Mouse (Mus musculus): ENCODE data around the gene Lmod3. TPM values are rescaled to one million over a fixed set of nuclear protein-coding genes. Genes with fewer than 3 reads are reported as not detected.
"Not testable (repeated sequence)": the region's sequence is repeated elsewhere in the genome, so short reads cannot be mapped to it uniquely, and the experiment has no call there.

Gene Lmod3
- polyA plus RNA-seq, 1 experiment from 2014 or later = 0.11 TPM

GRCm38 (mm10) chr6:97272349-97272748 lies 19.8 kb upstream of the Lmod3 start:
- DNase-seq = no peak
- 73% methylated on average over 2 of the region's 2 CpGs for WGBS (ENCODE audit: insufficient replicate concordance)

GRCm38 (mm10) chr6:97269596-97269995 lies 17.0 kb upstream of the Lmod3 start:
- ATAC-seq = peak; percentile 79
- TF ChIP-seq CTCF (IDR thresholded peaks at IDR 0.05; ENCODE audit: low read depth) (no peak), EP300 (IDR thresholded peaks at IDR 0.05; ENCODE audit: low read depth) (peak; percentile 80)
- H3K27ac ChIP-seq (ENCODE audit: low read depth) = peak overlapping the region; percentile 91
- 61% methylated on average over 11 of the region's 11 CpGs for WGBS (ENCODE audit: insufficient replicate concordance)
- H3K4me2 ChIP-seq (ENCODE audit: low read depth, low read length) = no peak overlapping the region
- no peaks in the 10 kb centered on the region for H3K9me3 ChIP-seq (ENCODE audit: low read length)
- no peak overlapping the region for H3K9ac ChIP-seq (replicated peaks)
- H3K4me1 ChIP-seq (ENCODE audit: insufficient read depth) = no peaks in the 10 kb centered on the region
- H3K27me3 ChIP-seq (ENCODE audit: insufficient read depth, low read length) = no peaks in the 10 kb centered on the region
- peak; percentile 49 for DNase-seq
- no peak overlapping the region for H3K4me3 ChIP-seq (ENCODE audit: low read depth, low read length)
- H3K36me3 ChIP-seq (replicated peaks; ENCODE audit: insufficient read depth, low read length) = no peaks in the 10 kb centered on the region

More at GRCm38 (mm10) chr6:97272349-97272748, 19.8 kb upstream of the Lmod3 start:
- no peaks in the 10 kb centered on the region for H3K27me3 ChIP-seq (ENCODE audit: insufficient read depth, low read length)
- no peak overlapping the region for H3K27ac ChIP-seq (ENCODE audit: low read depth)
- H3K4me1 ChIP-seq (ENCODE audit: insufficient read depth) = 0 out of 2 replicates have a peak, but pooled peaks cover 3% of the 10 kb centered on the region
- H3K9ac ChIP-seq (replicated peaks) = no peak overlapping the region
- no peak overlapping the region for H3K4me2 ChIP-seq (ENCODE audit: low read depth, low read length)
- TF ChIP-seq CTCF (IDR thresholded peaks at IDR 0.05; ENCODE audit: low read depth) = no peak
- no peak for TF ChIP-seq EP300 (IDR thresholded peaks at IDR 0.05; ENCODE audit: low read depth)
- no peaks in the 10 kb centered on the region for H3K36me3 ChIP-seq (replicated peaks; ENCODE audit: insufficient read depth, low read length)
- ATAC-seq = no peak
- H3K9me3 ChIP-seq (ENCODE audit: low read length) = no peaks in the 10 kb centered on the region
- H3K4me3 ChIP-seq (ENCODE audit: low read depth, low read length) = no peak overlapping the region

GRCm38 (mm10) chr6:97267132-97267531 lies 14.6 kb upstream of the Lmod3 start:
- no peak overlapping the region for H3K27ac ChIP-seq (ENCODE audit: low read depth)
- DNase-seq (no peak), ATAC-seq (no peak)
- no peak overlapping the region for H3K9ac ChIP-seq (replicated peaks)
- H3K4me2 ChIP-seq (ENCODE audit: low read depth, low read length) = no peak overlapping the region
- H3K36me3 ChIP-seq (replicated peaks; ENCODE audit: insufficient read depth, low read length) = no peaks in the 10 kb centered on the region
- H3K9me3 ChIP-seq (ENCODE audit: low read length) = no peaks in the 10 kb centered on the region
- no peak for TF ChIP-seq EP300 (IDR thresholded peaks at IDR 0.05; ENCODE audit: low read depth)
- TF ChIP-seq CTCF (IDR thresholded peaks at IDR 0.05; ENCODE audit: low read depth) = no peak
- H3K4me1 ChIP-seq (ENCODE audit: insufficient read depth) = no peaks in the 10 kb centered on the region
- H3K27me3 ChIP-seq (ENCODE audit: insufficient read depth, low read length) = no peaks in the 10 kb centered on the region
- no peak overlapping the region for H3K4me3 ChIP-seq (ENCODE audit: low read depth, low read length)
- WGBS (ENCODE audit: insufficient replicate concordance) = 65% methylated on average over 2 of the region's 2 CpGs

- Histone ChIP-seq H3K4me2 (ENCODE audit: low read depth, low read length) (no peak overlapping the region), H3K4me3 (ENCODE audit: low read depth, low read length) (no peak overlapping the region), H3K27ac (ENCODE audit: low read depth) (no peak overlapping the region), H3K27me3 (ENCODE audit: insufficient read depth, low read length) (no peaks in the 10 kb centered on the region), H3K9me3 (ENCODE audit: low read length) (no peaks in the 10 kb centered on the region), H3K4me1 (ENCODE audit: insufficient read depth) (no peaks in the 10 kb centered on the region), H3K9ac (replicated peaks) (no peak overlapping the region), H3K36me3 (replicated peaks; ENCODE audit: insufficient read depth, low read length) (no peaks in the 10 kb centered on the region)
- no peak for TF ChIP-seq CTCF (IDR thresholded peaks at IDR 0.05; ENCODE audit: low read depth)
- no peak for TF ChIP-seq EP300 (IDR thresholded peaks at IDR 0.05; ENCODE audit: low read depth)
- 62% methylated on average over 4 of the region's 4 CpGs for WGBS (ENCODE audit: insufficient replicate concordance)
- no peak for ATAC-seq
- no peak for DNase-seq
These were observed 14.1 kb upstream of the Lmod3 start for GRCm38 (mm10) chr6:97266661-97267060.

GRCm38 (mm10) chr6:97265705-97266104 lies 13.1 kb upstream of the Lmod3 start:
- peak overlapping the region; percentile 85 for H3K27ac ChIP-seq (ENCODE audit: low read depth)
- DNase-seq (no peak), ATAC-seq (no peak)
- H3K9ac ChIP-seq (replicated peaks) = no peak overlapping the region
- no peak overlapping the region for H3K4me2 ChIP-seq (ENCODE audit: low read depth, low read length)
- H3K4me1 ChIP-seq (ENCODE audit: insufficient read depth) = no peaks in the 10 kb centered on the region
- TF ChIP-seq CTCF (IDR thresholded peaks at IDR 0.05; ENCODE audit: low read depth) (no peak), EP300 (IDR thresholded peaks at IDR 0.05; ENCODE audit: low read depth) (no peak)
- 84% methylated on average over 3 of the region's 3 CpGs for WGBS (ENCODE audit: insufficient replicate concordance)
- H3K36me3 ChIP-seq (replicated peaks; ENCODE audit: insufficient read depth, low read length) = no peaks in the 10 kb centered on the region
- H3K9me3 ChIP-seq (ENCODE audit: low read length) = no peaks in the 10 kb centered on the region
- H3K4me3 ChIP-seq (ENCODE audit: low read depth, low read length) = no peak overlapping the region
- H3K27me3 ChIP-seq (ENCODE audit: insufficient read depth, low read length) = no peaks in the 10 kb centered on the region

GRCm38 (mm10) chr6:97265240-97265639 lies 12.7 kb upstream of the Lmod3 start:
- H3K27me3 ChIP-seq (ENCODE audit: insufficient read depth, low read length) = no peaks in the 10 kb centered on the region
- peak; percentile 81 for ATAC-seq
- TF ChIP-seq CTCF (IDR thresholded peaks at IDR 0.05; ENCODE audit: low read depth) (no peak), EP300 (IDR thresholded peaks at IDR 0.05; ENCODE audit: low read depth) (peak; percentile 72; the same call in 1 of the 2 replicates)

GRCm38 (mm10) chr6:97263750-97264149 lies 11.2 kb upstream of the Lmod3 start:
- TF ChIP-seq CTCF (IDR thresholded peaks at IDR 0.05; ENCODE audit: low read depth) = peak; percentile 34
- peak overlapping the region; percentile 85; the same call in 1 of the 2 replicates for H3K27ac ChIP-seq (ENCODE audit: low read depth)
- H3K4me3 ChIP-seq (ENCODE audit: low read depth, low read length); H3K4me1 ChIP-seq (ENCODE audit: insufficient read depth); H3K27me3 ChIP-seq (ENCODE audit: insufficient read depth, low read length); ATAC-seq; H3K36me3 ChIP-seq (replicated peaks; ENCODE audit: insufficient read depth, low read length); H3K9me3 ChIP-seq (ENCODE audit: low read length); H3K4me2 ChIP-seq (ENCODE audit: low read depth, low read length); H3K9ac ChIP-seq (replicated peaks); DNase-seq: not testable (repeated sequence)

More at GRCm38 (mm10) chr6:97265240-97265639, 12.7 kb upstream of the Lmod3 start:
- H3K4me2 ChIP-seq (ENCODE audit: low read depth, low read length) = no peak overlapping the region
- no peak overlapping the region for H3K9ac ChIP-seq (replicated peaks)
- no peak overlapping the region for H3K4me3 ChIP-seq (ENCODE audit: low read depth, low read length)
- H3K9me3 ChIP-seq (ENCODE audit: low read length) = no peaks in the 10 kb centered on the region
- DNase-seq = peak; percentile 59
- H3K36me3 ChIP-seq (replicated peaks; ENCODE audit: insufficient read depth, low read length) = no peaks in the 10 kb centered on the region
- H3K4me1 ChIP-seq (ENCODE audit: insufficient read depth) = no peaks in the 10 kb centered on the region
- WGBS (ENCODE audit: insufficient replicate concordance) = 63% methylated on average over 8 of the region's 8 CpGs
- H3K27ac ChIP-seq (ENCODE audit: low read depth) = peak overlapping the region; percentile 85
